8 mouse cellular contexts compared by ENCODE assay signal in the genomic region with DNA sequence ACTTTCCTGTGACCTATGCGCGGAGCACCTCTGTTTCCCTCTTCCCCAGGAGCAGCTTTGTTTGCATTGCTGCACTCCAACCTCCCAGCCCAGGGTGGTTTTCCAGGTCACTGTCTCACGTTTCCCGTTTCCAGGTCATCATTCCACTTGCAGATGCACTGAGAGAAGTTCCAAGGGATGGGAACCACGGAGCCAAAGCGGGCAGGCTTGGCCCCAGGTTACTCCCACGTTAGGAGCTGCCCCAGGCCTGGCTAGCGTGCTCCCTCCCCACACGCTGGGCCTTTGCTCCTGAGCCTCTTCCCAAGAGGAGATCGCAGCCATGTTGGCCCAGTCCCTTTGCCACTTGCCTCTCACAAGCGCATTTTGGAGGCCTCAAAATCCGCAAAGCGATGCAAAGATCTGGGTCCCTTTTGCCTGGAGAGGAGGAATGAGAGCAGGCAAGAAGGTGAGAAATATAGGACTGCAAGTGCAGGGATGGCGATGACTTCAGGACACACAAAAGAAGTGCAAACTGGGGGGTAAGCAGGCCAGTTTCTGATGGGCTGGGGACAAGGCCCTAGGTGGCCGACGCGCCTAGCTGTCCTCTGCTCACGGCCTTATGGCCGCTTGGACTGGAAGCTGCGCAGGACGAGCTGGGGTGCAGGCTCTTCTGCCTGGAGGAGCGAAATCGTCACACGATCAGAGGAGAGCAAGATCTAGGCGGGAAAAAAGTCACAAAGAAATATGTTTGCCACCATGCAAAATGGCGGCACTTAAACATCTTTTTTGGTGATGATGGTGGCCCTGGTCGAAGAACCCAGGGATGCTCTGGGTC. TPM values are rescaled to one million over a fixed set of nuclear protein-coding genes. Genes with fewer than 3 reads are reported as not detected.
DNase-seq lines count a peak whose midpoint lies in the region; ATAC-seq and TF ChIP-seq lines count a peak whose summit lies in the region.

No protein-coding gene starts in this region.

- ATAC-seq in forebrain, postnatal 0 days: peak; percentile 36
- ATAC-seq in liver, embryonic 11.5 days (replicated peaks; ENCODE audit: low FRiP score): 0 out of 2 replicates have a peak, but pooled peaks have one; percentile 41

- peak overlapping the region; percentile 72 for H3K27ac ChIP-seq in forebrain, postnatal 0 days (ENCODE audit: low read depth, low read length)
- H3K27ac ChIP-seq in liver, embryonic 11.5 days (ENCODE audit: low read depth, low read length): peak overlapping the region; percentile 38

- peak overlapping the region; percentile 70 for H3K4me2 ChIP-seq in forebrain, postnatal 0 days (ENCODE audit: low read depth)
- H3K4me2 ChIP-seq in liver, embryonic 11.5 days: peak overlapping the region; percentile 41

- 16% methylated on average over 27 of the region's 27 CpGs for WGBS in forebrain, postnatal 0 days
- WGBS in liver, embryonic 11.5 days: 54% methylated on average over 27 of the region's 27 CpGs

- no peaks in the 10 kb centered on the region for H3K27me3 ChIP-seq in forebrain, postnatal 0 days (ENCODE audit: insufficient read depth, low read length)
- H3K27me3 ChIP-seq in liver, embryonic 11.5 days (replicated peaks; ENCODE audit: control insufficient read depth, insufficient read depth, low read length): peaks cover 17% of the 10 kb centered on the region

- H3K9me3 ChIP-seq in forebrain, postnatal 0 days (ENCODE audit: low read length): no peaks in the 10 kb centered on the region
- H3K9me3 ChIP-seq in liver, embryonic 11.5 days (ENCODE audit: control insufficient read depth, low read length): no peaks in the 10 kb centered on the region

- DNase-seq in right cerebral cortex, postnatal 10 days (ENCODE audit: low spot score in 2 of 2): peak; percentile 24 to 28
- DNase-seq in right cerebral cortex, postnatal 14 days: no peak
- peak; percentile 78 for DNase-seq in forebrain, postnatal 0 days
- no peak for DNase-seq in liver, embryonic 11.5 days (ENCODE audit: low spot score)
- peak; percentile 72 for DNase-seq in yolk sac, embryonic 10.5 days (ENCODE audit: low spot score)
- DNase-seq in frontal cortex, postnatal 25 days (ENCODE audit: low spot score in 2 of 2): no peak
- no peak for DNase-seq in left cerebral cortex, adult 8-10 months (ENCODE audit: low spot score in 2 of 2)
- no peak for DNase-seq in testis, postnatal 10 days (ENCODE audit: low spot score)

- peak overlapping the region; percentile 10; the same call in 1 of the 2 replicates for H3K4me3 ChIP-seq in forebrain, postnatal 0 days (ENCODE audit: low read depth, low read length)
- H3K4me3 ChIP-seq in liver, embryonic 11.5 days (ENCODE audit: low read depth, low read length): 0 out of 2 replicates have a peak overlapping the region, but pooled peaks have one; percentile 5

- peaks cover 26% of the 10 kb centered on the region for H3K4me1 ChIP-seq in forebrain, postnatal 0 days (ENCODE audit: insufficient read depth)
- peaks cover 18% of the 10 kb centered on the region for H3K4me1 ChIP-seq in liver, embryonic 11.5 days (replicated peaks; ENCODE audit: control insufficient read depth, insufficient read depth, low read length)

- peak overlapping the region; percentile 58 for H3K9ac ChIP-seq in forebrain, postnatal 0 days
- peak overlapping the region; percentile 52 for H3K9ac ChIP-seq in liver, embryonic 11.5 days (ENCODE audit: low read depth, low read length)

- no peaks in the 10 kb centered on the region for H3K36me3 ChIP-seq in forebrain, postnatal 0 days (ENCODE audit: insufficient read depth)
- H3K36me3 ChIP-seq in liver, embryonic 11.5 days (ENCODE audit: control insufficient read depth, insufficient read depth, low read length): no peaks in the 10 kb centered on the region

- TF ChIP-seq CTCF in forebrain, postnatal 0 days (IDR thresholded peaks at IDR 0.05; ENCODE audit: low read depth): no peak

RNA-seq across cellular contexts. Expression of a gene that starts 3.0 kb away (rescaled TPM):
- total RNA-seq in forebrain, postnatal 0 days (2014; rRNA removed): 2.6 and 3.5 TPM in 2 replicates
- 10.1 and 11.8 TPM in 2 replicates for polyA plus RNA-seq in forebrain, postnatal 0 days (2015; fragmentation: Nextera tagmentation; extraction: Ambion mirVana)
- polyA plus RNA-seq in liver, embryonic 11.5 days (2014; fragmentation: Nextera tagmentation; extraction: Ambion mirVana): 3.4 and 3.9 TPM in 2 replicates
- total RNA-seq in left cerebral cortex, adult 8-10 months (2022): 1 to 10 TPM; 1.8 to 3.5 (median 2.2) TPM

RNA-seq across cellular contexts. Expression of a gene that starts 8.3 kb away (rescaled TPM):
- 11.4 and 12.6 TPM in 2 replicates for total RNA-seq in forebrain, postnatal 0 days (2014; rRNA removed)
- 4.3 and 4.9 TPM in 2 replicates for polyA plus RNA-seq in forebrain, postnatal 0 days (2015; fragmentation: Nextera tagmentation; extraction: Ambion mirVana)
- polyA plus RNA-seq in liver, embryonic 11.5 days (2014; fragmentation: Nextera tagmentation; extraction: Ambion mirVana): 1.6 and 2.4 TPM in 2 replicates
- total RNA-seq in left cerebral cortex, adult 8-10 months (2022): 10 to 100 TPM in 1 of 4 experiments, 1 to 10 TPM in 3; 7.9 to 10.6 (median 8.5) TPM

RNA-seq across cellular contexts. Expression of a gene that starts 14.5 kb away (rescaled TPM):
- total RNA-seq in forebrain, postnatal 0 days (2014; rRNA removed): 27.3 and 31.3 TPM in 2 replicates
- 15.9 and 27.4 TPM in 2 replicates for polyA plus RNA-seq in forebrain, postnatal 0 days (2015; fragmentation: Nextera tagmentation; extraction: Ambion mirVana)
- polyA plus RNA-seq in liver, embryonic 11.5 days (2014; fragmentation: Nextera tagmentation; extraction: Ambion mirVana): 34.0 and 39.9 TPM in 2 replicates
- total RNA-seq in left cerebral cortex, adult 8-10 months (2022): 10 to 100 TPM; 53.3 to 62.7 (median 56.5) TPM

RNA-seq across cellular contexts. Expression of a gene that starts 43.8 kb away (rescaled TPM):
- not detected in 2 replicates for total RNA-seq in forebrain, postnatal 0 days (2014; rRNA removed)
- polyA plus RNA-seq in forebrain, postnatal 0 days (2015; fragmentation: Nextera tagmentation; extraction: Ambion mirVana): not detected in 2 replicates
- not detected in 2 replicates for polyA plus RNA-seq in liver, embryonic 11.5 days (2014; fragmentation: Nextera tagmentation; extraction: Ambion mirVana)
- not detected for total RNA-seq in left cerebral cortex, adult 8-10 months (2022)

Comparison
In these comparisons a context has a peak if more than half of its experiments do, and no peak if none do; other contexts are left out.
1. DNase-seq: peak in right cerebral cortex, postnatal 10 days (2 of 2), forebrain, postnatal 0 days (single experiment) and yolk sac, embryonic 10.5 days (single experiment); none in right cerebral cortex, postnatal 14 days (single experiment), liver, embryonic 11.5 days (single experiment), frontal cortex, postnatal 25 days (0 of 2), left cerebral cortex, adult 8-10 months (0 of 2) and testis, postnatal 10 days (single experiment).